Mouse (Mus musculus): ENCODE measurements around the gene Tmem120b.

The Tmem120b gene

GRCm38 (mm10) chr5:123068115-123068514, at the start of gene Tmem120b:
Gene Tmem120b (plus strand): TSS chr5:123068415.
- DNase-seq = no peak

- no peak for DNase-seq
These were observed 48.7 kb upstream of the Tmem120b start for GRCm38 (mm10) chr5:123019336-123020016.

- DNase-seq = no peak
These were observed 47.8 kb upstream of the Tmem120b start for GRCm38 (mm10) chr5:123020426-123020825.

- no peak for DNase-seq
These were observed 46.8 kb upstream of the Tmem120b start for GRCm38 (mm10) chr5:123021438-123021837.

GRCm38 (mm10) chr5:123023049-123023448, 45.2 kb upstream of the Tmem120b start:
- no peak for DNase-seq

GRCm38 (mm10) chr5:123024312-123024711, 43.9 kb upstream of the Tmem120b start:
- DNase-seq = no peak

- DNase-seq = peak; percentile 46 to 60
These were observed 43.1 kb upstream of the Tmem120b start for GRCm38 (mm10) chr5:123024965-123025573.

GRCm38 (mm10) chr5:123026414-123026813, 41.8 kb upstream of the Tmem120b start:
- DNase-seq = no peak

- DNase-seq = no peak
These were observed 40.8 kb upstream of the Tmem120b start for GRCm38 (mm10) chr5:123027436-123027835.

- DNase-seq = no peak
These were observed 38.5 kb upstream of the Tmem120b start for GRCm38 (mm10) chr5:123029729-123030128.

GRCm38 (mm10) chr5:123031312-123031711, 36.9 kb upstream of the Tmem120b start:
- no peak for DNase-seq

GRCm38 (mm10) chr5:123033646-123034160, 34.5 kb upstream of the Tmem120b start:
- no peak for DNase-seq

- no peak for DNase-seq
These were observed 33.1 kb upstream of the Tmem120b start for GRCm38 (mm10) chr5:123035089-123035488.

- no peak for DNase-seq
These were observed 32.7 kb upstream of the Tmem120b start for GRCm38 (mm10) chr5:123035564-123035963.

GRCm38 (mm10) chr5:123038115-123038514, 30.1 kb upstream of the Tmem120b start:
- DNase-seq = no peak

- DNase-seq = peak; percentile 84 to 93
These were observed 29.0 kb upstream of the Tmem120b start for GRCm38 (mm10) chr5:123039120-123039752.

- no peak for DNase-seq
These were observed 27.4 kb upstream of the Tmem120b start for GRCm38 (mm10) chr5:123040796-123041195.

- peak in 1 of 2 experiments; percentile 48 for DNase-seq
These were observed 24.4 kb upstream of the Tmem120b start for GRCm38 (mm10) chr5:123043856-123044255.

GRCm38 (mm10) chr5:123045561-123046295, 22.5 kb upstream of the Tmem120b start:
- peak in 1 of 2 experiments; percentile 63 for DNase-seq

GRCm38 (mm10) chr5:123046916-123047315, 21.3 kb upstream of the Tmem120b start, which contains the start of gene Morn3:
Gene Morn3 (minus strand): TSS chr5:123047016.
- DNase-seq = no peak

GRCm38 (mm10) chr5:123049271-123049670, 18.9 kb upstream of the Tmem120b start:
- DNase-seq = no peak

- DNase-seq = no peak
These were observed 17.3 kb upstream of the Tmem120b start for GRCm38 (mm10) chr5:123050918-123051317.

- DNase-seq = no peak
These were observed 16.5 kb upstream of the Tmem120b start for GRCm38 (mm10) chr5:123051736-123052135.
